Mouse (Mus musculus): ENCODE data around the gene Tefm.

- TF ChIP-seq CTCF (IDR thresholded peaks at IDR 0.05; ENCODE audit: borderline replicate concordance, insufficient read depth, low read length) (no peak), POLR2A (IDR thresholded peaks at IDR 0.05; ENCODE audit: low read depth, low read length) (no peak)
Observed at GRCm38 (mm10) chr11:80148313-80148712, 6.3 kb upstream of the Tefm start.
